Mouse (Mus musculus): ENCODE results near the gene Amigo2. TPM values are rescaled to one million over a fixed set of nuclear protein-coding genes. Genes with fewer than 3 reads are reported as not detected.

Gene Amigo2
- 14.4 to 16.1 TPM (median 15.3 TPM) in 4 replicates for total RNA-seq (2023)

GRCm38 (mm10) chr15:97246911-97247790 lies at the start of gene Amigo2, which contains the start of gene Pced1b:
TSS of gene Amigo2 (minus strand) at chr15:97247287.
TSS of gene Pced1b (plus strand) at chr15:97247107.

Other genes starting within 250 kb of the Amigo2 start
- gene Slc38a4, start 191.3 kb downstream of the Amigo2 start, total RNA-seq (2023), result not detected in 4 replicates
- 54.3 to 58.3 TPM (median 56.9 TPM) in 4 replicates for gene Pced1b, start 180 bp downstream of the Amigo2 start, total RNA-seq (2023)

Data from B cell, adult 62 days (primary cell).